Mouse (Mus musculus) limb, embryonic 11.5 days (tissue): ENCODE measurements around the gene Ptpn12. TPM values are rescaled to one million over a fixed set of nuclear protein-coding genes. Genes with fewer than 3 reads are reported as not detected.

Experiments used
- ATAC-seq: fragments of 200-750 bp; cut with Nextera tagmentation; 2 replicates; pipeline ENCODE4 v1.8.0; 2017; ENCODE audit warnings: low read depth; ENCODE audit not compliant: insufficient number of reproducible peaks, low FRiP score, low TSS enrichment
- DNase-seq: peaks from one replicate; pipeline ENCODE4 v3.0.0-alpha.2; 2015; ENCODE audit warnings: low spot score
- H3K27ac ChIP-seq: fragments of 300-500 bp; sonication (generic); replicated peaks from 2 replicates; pipeline ENCODE4 v1.5.1; 2014; ENCODE audit warnings: low read depth, mild to moderate bottlenecking, low read length
- H3K27me3 ChIP-seq: fragments of 300-500 bp; sonication (generic); 2 replicates; pipeline ENCODE4 v1.6.1; 2014; ENCODE audit warnings: mild to moderate bottlenecking, low read length, mixed read lengths; ENCODE audit not compliant: control insufficient read depth, insufficient read depth
- H3K36me3 ChIP-seq: fragments of 300-500 bp; sonication (generic); 2 replicates; pipeline ENCODE4 v1.6.1; 2014; ENCODE audit warnings: mild to moderate bottlenecking, low read length, moderate library complexity, mixed read lengths; ENCODE audit not compliant: control insufficient read depth, insufficient read depth
- H3K4me1 ChIP-seq: fragments of 300-500 bp; sonication (generic); 2 replicates; pipeline ENCODE4 v1.6.1; 2014; ENCODE audit warnings: low read length, mixed read lengths; ENCODE audit not compliant: control insufficient read depth, insufficient read depth
- H3K4me2 ChIP-seq: fragments of 300-500 bp; sonication (generic); 2 replicates; pipeline ENCODE4 v1.6.1; 2014; ENCODE audit warnings: low read depth, mild to moderate bottlenecking, moderate library complexity; ENCODE audit not compliant: severe bottlenecking
- H3K4me3 ChIP-seq: fragments of 300-500 bp; sonication (generic); 2 replicates; pipeline ENCODE4 v1.5.1; 2014; ENCODE audit warnings: low read depth, low read length
- H3K9ac ChIP-seq: fragments of 300-500 bp; sonication (generic); 2 replicates; pipeline ENCODE4 v1.6.1; 2014; ENCODE audit warnings: mild to moderate bottlenecking, low read length
- H3K9me3 ChIP-seq: fragments of 300-500 bp; sonication (generic); 2 replicates; pipeline ENCODE4 v1.6.1; 2016; ENCODE audit warnings: low read length; ENCODE audit not compliant: control insufficient read depth
- WGBS: fragments of 180-500 bp; shearing (Covaris S2); extraction: QIAGEN DNeasy Blood & Tissue Kit; methylation state at CpG from one replicate; pipeline ENCODE4 v1.1.7; 2014; 5-methylcytosine and 5-hydroxymethylcytosine counted together
- polyA plus RNA-seq: library from polyadenylated mRNA; unstranded; fragments of >200 nt; fragmentation: Nextera tagmentation; extraction: Ambion mirVana; gene quantifications from 2 replicates; pipeline ENCODE4 v1.2.1, GENCODE M21; 2014

Ptpn12 gene
- polyA plus RNA-seq, 1 experiment from 2014 or later, result 27.4 TPM

GRCm38 (mm10) chr5:21034388-21034966 lies 21.2 kb downstream of the Ptpn12 start:
- no peak for DNase-seq
- no peak overlapping the region for H3K4me2 ChIP-seq
- H3K4me3 ChIP-seq, result no peak overlapping the region
- H3K27me3 ChIP-seq, result no peaks in the 10 kb centered on the region
- no peaks in the 10 kb centered on the region for H3K9me3 ChIP-seq
- no peak overlapping the region for H3K27ac ChIP-seq
- no peaks in the 10 kb centered on the region for H3K4me1 ChIP-seq
- H3K9ac ChIP-seq, result no peak overlapping the region
- H3K36me3 ChIP-seq, result no peaks in the 10 kb centered on the region
- ATAC-seq, result no peak
- WGBS, result 84% methylated on average over 6 of the region's 6 CpGs

GRCm38 (mm10) chr5:21033382-21034056 lies 22.2 kb downstream of the Ptpn12 start:
- Histone ChIP-seq H3K27me3 (no peaks in the 10 kb centered on the region), H3K27ac (no peak overlapping the region), H3K4me3 (no peak overlapping the region), H3K9ac (no peak overlapping the region), H3K4me2 (no peak overlapping the region), H3K4me1 (no peaks in the 10 kb centered on the region), H3K36me3 (no peaks in the 10 kb centered on the region), H3K9me3 (no peaks in the 10 kb centered on the region)
- WGBS, result 73% methylated on average over 11 of the region's 11 CpGs
- ATAC-seq (no peak), DNase-seq (no peak)

GRCm38 (mm10) chr5:21032626-21033025 lies 23.1 kb downstream of the Ptpn12 start:
- Histone ChIP-seq H3K36me3 (0 out of 2 replicates have a peak, but pooled peaks cover 3% of the 10 kb centered on the region), H3K9me3 (no peaks in the 10 kb centered on the region), H3K27me3 (no peaks in the 10 kb centered on the region), H3K27ac (no peak overlapping the region), H3K4me3 (no peak overlapping the region), H3K4me2 (no peak overlapping the region), H3K9ac (no peak overlapping the region), H3K4me1 (no peaks in the 10 kb centered on the region)
- ATAC-seq (no peak), DNase-seq (no peak)
- 52% methylated on average over 3 of the region's 3 CpGs for WGBS

GRCm38 (mm10) chr5:21030226-21030625 lies 25.5 kb downstream of the Ptpn12 start:
- H3K4me2 ChIP-seq, result no peak overlapping the region
- H3K4me1 ChIP-seq, result no peaks in the 10 kb centered on the region
- DNase-seq, result no peak
- ATAC-seq, result no peak
- 0 out of 2 replicates have a peak, but pooled peaks cover 3% of the 10 kb centered on the region for H3K36me3 ChIP-seq
- no peak overlapping the region for H3K9ac ChIP-seq
- H3K4me3 ChIP-seq, result no peak overlapping the region
- H3K27me3 ChIP-seq, result no peaks in the 10 kb centered on the region
- no peak overlapping the region for H3K27ac ChIP-seq
- no peaks in the 10 kb centered on the region for H3K9me3 ChIP-seq

GRCm38 (mm10) chr5:21017075-21017474 lies 38.6 kb downstream of the Ptpn12 start:
- no peak overlapping the region for H3K27ac ChIP-seq
- H3K4me1 ChIP-seq, result no peaks in the 10 kb centered on the region
- peaks cover 7% of the 10 kb centered on the region for H3K36me3 ChIP-seq
- H3K27me3 ChIP-seq, result no peaks in the 10 kb centered on the region
- no peak for ATAC-seq
- no peak overlapping the region for H3K9ac ChIP-seq
- no peak for DNase-seq
- no peak overlapping the region for H3K4me2 ChIP-seq
- H3K4me3 ChIP-seq, result no peak overlapping the region
- H3K9me3 ChIP-seq, result no peaks in the 10 kb centered on the region
- WGBS, result 72% methylated on average over 5 of the region's 5 CpGs

- Histone ChIP-seq H3K4me2 (no peak overlapping the region), H3K36me3 (peaks cover 7% of the 10 kb centered on the region), H3K9ac (no peak overlapping the region), H3K27ac (no peak overlapping the region), H3K27me3 (no peaks in the 10 kb centered on the region), H3K4me1 (0 out of 2 replicates have a peak, but pooled peaks cover 2% of the 10 kb centered on the region), H3K4me3 (no peak overlapping the region), H3K9me3 (no peaks in the 10 kb centered on the region)
- DNase-seq, result no peak
- no peak for ATAC-seq
These were observed 44.8 kb downstream of the Ptpn12 start for GRCm38 (mm10) chr5:21010908-21011307.

- DNase-seq (no peak), ATAC-seq (no peak)
- Histone ChIP-seq H3K4me3 (no peak overlapping the region), H3K36me3 (peaks cover 29% of the 10 kb centered on the region), H3K4me1 (0 out of 2 replicates have a peak, but pooled peaks cover 2% of the 10 kb centered on the region), H3K9me3 (no peaks in the 10 kb centered on the region), H3K27me3 (no peaks in the 10 kb centered on the region), H3K27ac (no peak overlapping the region), H3K4me2 (no peak overlapping the region), H3K9ac (no peak overlapping the region)
- 94% methylated on average over 6 of the region's 6 CpGs for WGBS
These were observed 53.0 kb downstream of the Ptpn12 start for GRCm38 (mm10) chr5:21002723-21003122.

- Histone ChIP-seq H3K4me1 (no peaks in the 10 kb centered on the region), H3K9me3 (no peaks in the 10 kb centered on the region), H3K36me3 (peaks cover 32% of the 10 kb centered on the region), H3K9ac (no peak overlapping the region), H3K27ac (no peak overlapping the region), H3K27me3 (no peaks in the 10 kb centered on the region), H3K4me2 (no peak overlapping the region), H3K4me3 (no peak overlapping the region)
- DNase-seq, result no peak
- WGBS, result 97% methylated on average over 10 of the region's 10 CpGs
- no peak for ATAC-seq
These were observed 53.9 kb downstream of the Ptpn12 start for GRCm38 (mm10) chr5:21001622-21002315.
